Mouse (Mus musculus): ENCODE measurements around the gene Hspb1. TPM values are rescaled to one million over a fixed set of nuclear protein-coding genes. Genes with fewer than 3 reads are reported as not detected.
A peak's percentile ranks its signal among the peaks of the same experiment; 100 is the strongest.

The Hspb1 gene
- polyA plus RNA-seq, 1 experiment from 2014 or later: 6.5 TPM

DNA sequence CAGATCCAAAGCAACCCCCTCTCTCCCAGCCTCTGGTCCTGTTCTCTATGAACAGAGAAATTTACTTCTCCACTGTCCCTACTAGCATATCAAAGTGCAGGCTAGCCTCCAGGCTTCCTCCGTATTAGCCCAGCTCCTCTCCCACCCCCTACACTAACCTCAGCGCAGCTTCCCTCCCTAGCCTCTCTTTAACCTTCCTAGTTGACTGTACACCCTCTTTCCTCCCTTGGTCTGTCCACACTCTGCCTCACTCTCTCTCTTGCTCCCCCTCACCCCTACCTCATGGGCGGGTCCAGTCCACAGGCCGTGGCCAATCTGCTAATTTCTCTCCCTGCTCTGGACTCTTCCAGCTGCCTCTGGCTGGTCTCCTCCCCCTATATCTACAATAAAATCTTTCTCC is 2.6 kb downstream of the Hspb1 start:
- Histone ChIP-seq H3K4me3 (no peak overlapping the region), H3K4me1 (peaks cover 10% of the 10 kb centered on the region), H3K9me3 (no peaks in the 10 kb centered on the region), H3K36me3 (no peaks in the 10 kb centered on the region), H3K9ac (replicated peaks) (no peak overlapping the region), H3K27me3 (peaks cover 22% of the 10 kb centered on the region), H3K4me2 (replicated peaks) (no peak overlapping the region), H3K27ac (replicated peaks) (no peak overlapping the region)
- WGBS: 55% methylated on average over 4 of the region's 4 CpGs
- no peak for ATAC-seq (replicated peaks)

DNA sequence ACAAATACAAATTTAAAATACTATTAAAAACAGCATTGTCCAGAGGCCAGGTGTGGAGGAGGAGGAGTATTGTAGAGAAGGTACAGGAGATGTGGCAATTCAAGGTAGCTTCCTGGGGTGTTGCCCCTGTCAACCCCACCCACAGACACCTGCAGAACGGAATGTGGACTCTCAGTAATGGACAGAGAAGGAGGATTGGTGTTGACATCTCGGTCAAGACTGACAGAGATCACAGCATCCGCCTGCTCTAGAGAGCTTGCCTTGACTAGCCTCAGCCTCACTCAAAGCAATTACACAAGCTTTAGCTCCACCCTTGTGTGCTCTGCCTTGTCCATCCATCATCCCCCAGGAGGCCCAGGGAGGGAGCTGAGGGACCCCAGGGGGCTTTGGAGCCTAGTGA is 3.2 kb downstream of the Hspb1 start:
- Histone ChIP-seq H3K9me3 (no peaks in the 10 kb centered on the region), H3K4me3 (no peak overlapping the region), H3K4me1 (peaks cover 10% of the 10 kb centered on the region), H3K27me3 (peaks cover 22% of the 10 kb centered on the region), H3K4me2 (replicated peaks) (no peak overlapping the region), H3K9ac (replicated peaks) (no peak overlapping the region), H3K27ac (replicated peaks) (no peak overlapping the region), H3K36me3 (no peaks in the 10 kb centered on the region)
- no peak for ATAC-seq (replicated peaks)
- WGBS: 69% methylated on average over 3 of the region's 3 CpGs

DNA sequence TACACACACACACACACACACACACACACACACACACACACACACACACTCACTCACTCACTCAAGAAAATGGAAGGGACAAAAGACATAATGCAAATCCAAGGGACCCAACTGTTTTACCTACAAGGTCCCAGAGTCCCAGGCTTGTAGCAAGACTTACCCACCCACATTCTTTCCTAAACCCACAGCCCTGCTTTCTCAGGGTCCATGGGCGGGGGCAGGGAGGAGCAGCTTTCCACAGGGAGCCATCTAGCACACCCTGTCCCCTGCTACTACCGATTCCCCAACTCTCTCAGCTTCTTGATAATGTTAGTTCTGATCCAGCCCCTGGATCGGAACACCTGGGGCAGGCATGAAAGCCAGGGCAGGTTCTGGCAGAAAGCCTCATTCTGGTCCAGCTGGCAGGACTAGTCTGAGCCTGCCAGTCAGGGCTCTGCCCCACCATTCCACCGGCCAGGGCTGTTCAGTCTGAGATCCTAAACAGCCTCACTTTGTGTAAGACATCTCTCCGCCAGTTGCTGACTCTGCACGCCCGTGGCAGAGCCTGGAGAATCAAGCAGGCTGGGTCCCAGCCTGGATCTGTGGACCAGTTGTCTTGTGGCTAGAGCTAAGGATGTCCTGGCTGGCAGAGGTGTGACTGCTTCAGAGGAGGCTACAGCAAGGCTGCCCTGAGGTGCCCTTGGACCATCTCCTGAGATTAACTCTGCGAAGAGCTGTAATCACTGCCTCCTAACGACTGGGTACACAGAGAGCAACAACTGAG is 5.1 kb downstream of the Hspb1 start:
- no peak overlapping the region for H3K9ac ChIP-seq (replicated peaks)
- no peak overlapping the region for H3K4me2 ChIP-seq (replicated peaks)
- H3K27ac ChIP-seq (replicated peaks): no peak overlapping the region
- no peak overlapping the region for H3K4me3 ChIP-seq
- WGBS: 56% methylated on average over 9 of the region's 9 CpGs
- no peak for ATAC-seq (replicated peaks)
- H3K27me3 ChIP-seq: peaks cover 17% of the 10 kb centered on the region
- H3K36me3 ChIP-seq: no peaks in the 10 kb centered on the region
- H3K4me1 ChIP-seq: peaks cover 6% of the 10 kb centered on the region
- no peaks in the 10 kb centered on the region for H3K9me3 ChIP-seq

DNA sequence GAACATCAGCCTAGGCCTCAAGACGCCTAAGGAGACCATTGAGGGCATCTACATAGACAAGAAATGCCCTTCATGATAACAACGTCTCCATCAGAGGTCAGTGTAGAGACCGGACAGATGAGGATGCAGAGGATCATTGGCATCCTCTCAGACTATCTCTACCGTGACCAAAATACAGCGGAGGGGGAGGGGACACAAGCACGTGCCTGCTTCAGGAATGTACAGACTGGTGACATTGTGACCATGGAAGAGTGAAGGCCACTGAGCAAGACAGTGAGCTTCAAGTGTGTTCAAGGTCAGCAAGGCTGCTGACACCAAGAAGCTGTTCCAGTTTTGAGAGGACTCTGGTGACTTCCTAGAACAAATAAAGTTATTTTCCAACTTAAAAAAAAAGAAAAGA is 7.2 kb downstream of the Hspb1 start:
- H3K9me3 ChIP-seq: no peaks in the 10 kb centered on the region
- peaks cover 12% of the 10 kb centered on the region for H3K27me3 ChIP-seq
- H3K4me2 ChIP-seq (replicated peaks): no peak overlapping the region
- WGBS: 86% methylated on average over 6 of the region's 6 CpGs
- H3K36me3 ChIP-seq: no peaks in the 10 kb centered on the region
- no peak overlapping the region for H3K4me3 ChIP-seq
- ATAC-seq (replicated peaks): no peak
- no peak overlapping the region for H3K9ac ChIP-seq (replicated peaks)
- no peak overlapping the region for H3K27ac ChIP-seq (replicated peaks)
- H3K4me1 ChIP-seq: no peaks in the 10 kb centered on the region

DNA sequence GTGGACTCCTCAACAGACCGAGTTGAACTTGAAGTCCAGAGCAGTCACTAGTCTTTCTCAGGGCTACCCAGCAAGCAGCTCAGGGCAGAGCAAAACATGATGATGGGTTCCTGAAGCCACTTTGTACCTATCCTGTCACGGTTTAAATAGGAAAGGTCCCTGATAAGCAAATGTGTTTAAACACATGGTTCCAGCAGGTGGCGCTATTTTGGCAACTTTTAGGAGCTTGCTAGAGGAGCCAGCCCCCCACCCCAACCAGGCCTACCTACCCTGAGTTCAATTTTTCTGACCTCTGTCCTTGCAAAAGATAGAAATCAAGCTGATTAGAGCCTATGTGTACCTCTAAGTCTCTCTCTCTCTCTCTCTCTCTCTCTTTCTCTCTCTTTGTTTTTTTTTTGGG is 10.3 kb downstream of the Hspb1 start:
- Histone ChIP-seq H3K36me3 (no peaks in the 10 kb centered on the region), H3K27me3 (no peaks in the 10 kb centered on the region), H3K9ac (replicated peaks) (no peak overlapping the region), H3K9me3 (no peaks in the 10 kb centered on the region), H3K4me3 (no peak overlapping the region), H3K4me1 (peaks cover under 1% of the 10 kb centered on the region), H3K27ac (replicated peaks) (no peak overlapping the region), H3K4me2 (replicated peaks) (no peak overlapping the region)
- ATAC-seq (replicated peaks): no peak
- WGBS: 21% methylated on average over 3 of the region's 3 CpGs

DNA sequence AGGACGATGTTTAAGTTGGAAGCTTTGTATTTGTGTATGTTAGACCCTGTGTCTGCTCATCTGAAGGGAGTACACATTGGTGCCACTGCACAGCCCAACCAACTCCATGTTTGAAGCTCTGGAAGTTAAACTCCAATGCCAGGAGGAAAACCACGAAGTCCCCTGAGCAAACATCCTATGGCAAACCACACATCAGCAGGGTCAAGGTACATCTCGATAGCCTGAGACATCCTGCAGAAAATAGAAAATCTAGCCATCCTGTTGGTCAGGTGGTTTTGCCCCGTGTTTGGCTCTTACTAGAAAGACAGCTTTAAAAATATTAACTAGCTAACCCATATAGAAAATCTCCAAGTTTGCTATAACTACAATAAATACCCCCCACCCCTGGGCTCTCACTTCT is 11.3 kb downstream of the Hspb1 start:
- Histone ChIP-seq H3K36me3 (no peaks in the 10 kb centered on the region), H3K4me1 (peaks cover 9% of the 10 kb centered on the region), H3K27me3 (no peaks in the 10 kb centered on the region), H3K27ac (replicated peaks) (no peak overlapping the region), H3K9me3 (no peaks in the 10 kb centered on the region), H3K9ac (replicated peaks) (no peak overlapping the region), H3K4me2 (replicated peaks) (no peak overlapping the region), H3K4me3 (no peak overlapping the region)
- WGBS: 86% methylated on average over 4 of the region's 4 CpGs
- no peak for ATAC-seq (replicated peaks)

DNA sequence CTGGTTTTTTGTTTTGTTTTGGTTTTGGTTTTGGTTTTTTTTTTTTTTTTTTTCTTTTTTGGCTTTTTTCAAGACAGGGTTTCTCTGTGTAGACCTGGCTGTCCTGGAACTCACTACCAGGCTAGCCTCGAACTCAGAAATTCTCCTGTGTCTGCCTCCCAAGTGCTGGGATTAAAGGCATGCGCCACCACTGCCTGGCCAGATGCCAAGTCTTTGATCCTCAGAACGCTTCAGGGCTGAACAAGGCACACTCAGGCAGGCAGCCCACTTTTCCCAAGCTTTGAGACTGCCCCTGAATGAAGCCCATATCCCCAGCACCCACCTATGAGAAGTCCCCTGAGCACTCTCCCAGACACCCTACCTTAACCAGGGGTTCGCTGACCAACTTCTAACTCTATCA is 12.1 kb downstream of the Hspb1 start:
- Histone ChIP-seq H3K9ac (replicated peaks) (no peak overlapping the region), H3K4me1 (peaks cover 9% of the 10 kb centered on the region), H3K9me3 (no peaks in the 10 kb centered on the region), H3K27me3 (no peaks in the 10 kb centered on the region), H3K36me3 (no peaks in the 10 kb centered on the region), H3K4me2 (replicated peaks) (no peak overlapping the region), H3K4me3 (no peak overlapping the region), H3K27ac (replicated peaks) (no peak overlapping the region)
- 37% methylated on average over 4 of the region's 4 CpGs for WGBS
- ATAC-seq (replicated peaks): no peak

DNA sequence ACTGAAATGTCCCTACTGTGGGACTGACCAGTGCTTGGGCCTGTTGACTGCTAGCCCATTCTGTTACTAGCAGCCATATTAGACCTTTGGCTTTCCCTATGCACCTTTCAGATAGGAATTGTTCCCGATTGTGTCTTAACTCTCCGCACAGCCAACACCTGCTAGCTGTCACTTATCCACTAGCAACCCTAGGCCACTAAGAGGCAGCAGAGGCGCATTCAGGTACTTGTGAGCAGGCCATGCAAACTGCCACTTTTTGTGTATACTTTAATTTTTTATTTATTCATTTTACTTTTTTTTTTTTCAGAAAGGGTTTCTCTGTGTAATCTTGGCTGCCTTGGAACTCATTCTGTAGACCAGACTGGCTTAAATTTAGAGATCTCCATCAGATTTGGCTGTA is 13.0 kb downstream of the Hspb1 start:
- Histone ChIP-seq H3K4me3 (no peak overlapping the region), H3K27ac (replicated peaks) (no peak overlapping the region), H3K9ac (replicated peaks) (no peak overlapping the region), H3K36me3 (no peaks in the 10 kb centered on the region), H3K4me2 (replicated peaks) (no peak overlapping the region), H3K27me3 (no peaks in the 10 kb centered on the region), H3K9me3 (no peaks in the 10 kb centered on the region), H3K4me1 (peaks cover 9% of the 10 kb centered on the region)
- 84% methylated on average over 3 of the region's 3 CpGs for WGBS
- ATAC-seq (replicated peaks): no peak

DNA sequence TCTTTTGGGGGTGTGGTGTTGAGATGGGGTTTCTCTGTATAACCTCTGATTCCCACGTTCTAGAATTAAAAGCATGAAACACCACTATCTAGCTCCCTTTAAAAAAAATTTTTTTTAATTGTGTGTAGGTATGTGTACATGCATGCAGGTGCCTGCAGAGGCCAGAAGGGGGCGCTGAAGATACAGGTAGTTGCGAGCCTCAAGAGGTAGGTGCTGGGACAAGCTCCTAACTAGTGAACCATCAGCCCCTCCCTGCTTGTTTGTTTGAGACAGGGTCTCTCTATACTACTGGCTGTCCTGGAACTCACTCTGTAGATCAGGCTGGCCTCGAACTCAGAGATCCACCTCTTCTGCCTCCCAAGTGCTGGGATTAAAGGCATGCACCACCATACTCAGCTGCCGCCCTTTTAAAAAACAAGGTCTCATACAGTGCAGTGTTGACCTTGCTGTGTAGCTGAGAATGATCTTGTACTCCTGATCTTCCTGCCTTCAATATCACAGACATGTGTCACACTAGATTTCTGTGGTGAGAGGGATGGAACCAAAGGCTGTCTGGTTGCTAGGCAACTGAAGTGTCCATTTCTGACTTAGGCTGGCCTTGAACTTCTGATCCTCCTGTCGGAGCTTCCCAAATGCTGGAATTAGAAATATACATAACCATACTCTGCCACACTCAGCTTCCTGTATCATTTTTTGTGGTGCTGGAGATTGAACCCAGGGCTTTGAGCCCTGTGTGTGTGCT is 13.8 kb downstream of the Hspb1 start:
- Histone ChIP-seq H3K4me3 (no peak overlapping the region), H3K4me1 (peaks cover 9% of the 10 kb centered on the region), H3K27me3 (no peaks in the 10 kb centered on the region), H3K36me3 (no peaks in the 10 kb centered on the region), H3K27ac (replicated peaks) (no peak overlapping the region), H3K9me3 (no peaks in the 10 kb centered on the region), H3K4me2 (replicated peaks) (no peak overlapping the region), H3K9ac (replicated peaks) (no peak overlapping the region)
- no peak for ATAC-seq (replicated peaks)
- 64% methylated on average over 6 of the region's 6 CpGs for WGBS

DNA sequence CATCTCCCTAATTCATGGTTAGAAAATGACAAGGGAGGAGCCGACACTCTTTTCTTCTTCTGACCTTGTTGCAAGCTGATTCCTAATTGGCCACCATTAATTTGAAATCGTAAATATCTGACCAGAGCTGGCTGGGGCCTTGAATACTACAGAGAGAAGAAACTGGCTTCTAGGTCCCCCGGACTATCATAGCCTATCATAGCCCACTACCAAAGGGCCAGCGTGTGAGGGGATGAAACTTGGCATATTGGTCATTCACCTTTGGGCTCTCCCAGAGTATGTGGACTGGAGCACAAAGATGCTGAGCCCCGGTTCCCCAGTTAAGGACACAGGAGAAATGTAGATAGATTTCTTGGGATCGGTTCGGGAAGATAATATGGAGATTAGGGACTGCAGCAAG is 15.3 kb downstream of the Hspb1 start:
- Histone ChIP-seq H3K9ac (replicated peaks) (peak overlapping the region; percentile 47), H3K4me2 (replicated peaks) (peak overlapping the region; percentile 76), H3K27me3 (no peaks in the 10 kb centered on the region), H3K4me3 (peak overlapping the region; percentile 38), H3K9me3 (no peaks in the 10 kb centered on the region), H3K36me3 (peaks cover 9% of the 10 kb centered on the region; the same call in 1 of the 2 replicates), H3K4me1 (peaks cover 17% of the 10 kb centered on the region), H3K27ac (replicated peaks) (peak overlapping the region; percentile 85)
- peak; percentile 20 for ATAC-seq (replicated peaks)
- WGBS: 22% methylated on average over 7 of the region's 7 CpGs

DNA sequence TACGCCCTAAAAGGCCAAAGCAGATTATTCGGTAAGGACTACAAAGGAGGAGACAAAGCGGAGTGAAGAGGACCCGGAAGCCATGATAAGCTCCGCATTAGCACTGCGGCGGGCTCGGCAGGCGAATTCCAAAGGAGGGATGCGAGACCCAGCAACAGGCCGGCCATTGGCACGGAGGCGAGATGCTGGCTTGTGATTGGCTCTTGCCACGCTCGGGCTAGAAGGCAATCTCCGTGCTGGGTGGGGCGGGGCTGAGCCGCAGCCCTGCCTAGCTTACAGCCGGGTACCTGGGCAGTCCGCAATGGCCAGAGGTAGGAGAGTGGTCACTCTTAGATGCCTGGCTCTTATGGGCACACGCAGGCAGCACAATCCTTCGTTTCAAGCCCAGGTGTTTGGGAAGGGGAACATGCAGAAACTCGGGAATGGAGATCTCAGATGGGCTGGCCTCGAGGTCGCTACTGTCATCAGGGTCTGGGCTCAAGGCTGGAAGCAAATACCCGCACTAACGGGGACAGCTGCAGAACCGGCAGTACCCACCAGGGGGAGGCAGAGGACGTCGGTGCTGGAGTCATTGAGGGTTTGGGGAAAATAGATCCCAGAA is 15.9 kb downstream of the Hspb1 start:
- no peaks in the 10 kb centered on the region for H3K27me3 ChIP-seq
- peak overlapping the region; percentile 47 for H3K9ac ChIP-seq (replicated peaks)
- H3K27ac ChIP-seq (replicated peaks): peak overlapping the region; percentile 85
- peak; percentile 94 for ATAC-seq (replicated peaks)
- H3K9me3 ChIP-seq: no peaks in the 10 kb centered on the region
- 1% methylated on average over 30 of the region's 30 CpGs for WGBS
- peak overlapping the region; percentile 76 for H3K4me2 ChIP-seq (replicated peaks)
- peaks cover 22% of the 10 kb centered on the region for H3K4me1 ChIP-seq
- peaks cover 9% of the 10 kb centered on the region; the same call in 1 of the 2 replicates for H3K36me3 ChIP-seq
- peak overlapping the region; percentile 38 for H3K4me3 ChIP-seq

DNA sequence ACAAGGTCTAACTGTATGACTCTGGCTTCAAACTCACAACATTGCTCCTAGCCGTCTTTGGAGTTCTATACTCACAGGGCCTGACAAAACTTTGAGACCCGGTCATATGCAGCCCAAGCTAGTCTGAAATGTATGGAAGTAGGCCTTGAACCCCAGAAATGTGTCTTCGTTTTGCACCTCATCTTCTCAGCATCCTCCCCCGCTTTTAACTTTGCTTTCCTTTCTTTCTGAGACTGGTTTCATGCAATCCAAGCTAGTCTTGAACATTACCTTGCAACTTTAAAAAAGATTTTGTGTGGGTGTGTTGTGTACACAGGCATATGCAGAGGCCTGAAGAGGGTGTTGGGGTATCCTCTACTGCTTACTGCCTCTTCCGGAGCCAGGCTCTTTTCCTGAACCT is 16.5 kb downstream of the Hspb1 start:
- no peak overlapping the region for H3K4me3 ChIP-seq
- peaks cover 27% of the 10 kb centered on the region for H3K4me1 ChIP-seq
- peak overlapping the region; percentile 85; the same call in 1 of the 2 replicates for H3K27ac ChIP-seq (replicated peaks)
- no peaks in the 10 kb centered on the region for H3K9me3 ChIP-seq
- peaks cover 15% of the 10 kb centered on the region for H3K36me3 ChIP-seq
- WGBS: 56% methylated on average over 5 of the region's 5 CpGs
- peak overlapping the region; percentile 76 for H3K4me2 ChIP-seq (replicated peaks)
- H3K27me3 ChIP-seq: no peaks in the 10 kb centered on the region
- no peak overlapping the region for H3K9ac ChIP-seq (replicated peaks)
- no peak for ATAC-seq (replicated peaks)

Data from forebrain, embryonic 15.5 days (tissue).